ENCODE assay signal across 8 mouse cellular contexts in the genomic region with DNA sequence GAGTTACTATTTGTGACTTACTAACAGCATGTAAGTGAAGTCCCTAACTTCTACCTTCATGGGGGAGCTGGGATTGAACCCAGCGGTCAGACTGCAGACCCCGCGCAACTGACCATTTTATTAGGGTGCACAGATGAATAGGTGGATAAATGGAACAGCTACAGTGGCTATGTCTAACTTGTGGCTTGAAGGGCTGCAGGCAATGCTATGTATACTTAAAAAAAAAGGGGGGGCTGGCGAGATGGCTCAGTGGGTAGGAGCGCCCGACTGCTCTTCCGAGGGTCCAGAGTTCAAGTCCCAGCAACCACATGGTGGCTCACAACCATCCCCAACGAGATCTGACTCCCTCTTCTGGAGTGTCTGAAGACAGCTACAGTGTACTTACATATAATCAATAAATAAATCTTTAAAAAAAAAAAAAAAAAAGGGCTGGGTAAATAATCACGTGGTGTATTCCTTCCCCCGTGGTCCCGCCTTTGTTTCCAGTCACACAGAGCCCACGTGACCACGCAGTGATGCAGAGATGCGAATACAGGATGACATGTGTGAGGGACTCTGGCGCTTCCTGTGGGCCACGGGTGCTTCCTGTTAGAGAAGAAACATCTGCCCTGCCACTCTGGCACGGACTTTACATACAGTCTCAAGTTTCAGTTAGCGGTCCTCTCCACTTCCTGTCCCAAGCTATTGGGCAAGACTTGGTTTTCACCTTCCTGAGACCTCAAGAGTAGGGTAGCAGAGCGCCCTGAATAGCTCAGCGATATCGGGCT.
A peak's percentile ranks its signal among the peaks of the same experiment; 100 is the strongest.
DNase-seq lines count a peak whose midpoint lies in the region; ATAC-seq and TF ChIP-seq lines count a peak whose summit lies in the region.

No protein-coding gene starts in this region.

- peak; percentile 34 for DNase-seq in A20 (ENCODE audit: low read depth, low spot score)
- DNase-seq in adrenal gland, postnatal 25 days = peak; percentile 15
- DNase-seq in left cerebral cortex, adult 2 months (ENCODE audit: extremely low spot score in 1 of 2, low spot score in 2 of 2) = no peak
- DNase-seq in right cerebral cortex, adult 18-20 months = no peak

- H3K27me3 ChIP-seq in intestine, postnatal 0 days (replicated peaks; ENCODE audit: control insufficient read depth, insufficient read depth, low read length) = no peaks in the 10 kb centered on the region
- no peaks in the 10 kb centered on the region for H3K27me3 ChIP-seq in lung, embryonic 16.5 days (ENCODE audit: control insufficient read depth, insufficient read depth, low read depth, low read length)
- H3K27me3 ChIP-seq in stomach, embryonic 15.5 days (replicated peaks) = no peaks in the 10 kb centered on the region
- no peaks in the 10 kb centered on the region for H3K27me3 ChIP-seq in midbrain, embryonic 15.5 days (replicated peaks)

- ATAC-seq in intestine, postnatal 0 days = 0 out of 2 replicates have a peak, but pooled peaks have one; percentile 16
- ATAC-seq in lung, embryonic 16.5 days (ENCODE audit: low read depth) = peak; percentile 87
- 0 out of 2 replicates have a peak, but pooled peaks have one; percentile 40 for ATAC-seq in stomach, embryonic 15.5 days (ENCODE audit: insufficient read depth, low FRiP score, low read depth)
- no peak for ATAC-seq in midbrain, embryonic 15.5 days (replicated peaks)

- H3K4me3 ChIP-seq in intestine, postnatal 0 days (ENCODE audit: low read depth, low read length) = no peak overlapping the region
- H3K4me3 ChIP-seq in lung, embryonic 16.5 days (ENCODE audit: low read length) = no peak overlapping the region
- H3K4me3 ChIP-seq in stomach, embryonic 15.5 days (replicated peaks) = no peak overlapping the region
- no peak overlapping the region for H3K4me3 ChIP-seq in midbrain, embryonic 15.5 days
- H3K4me3 ChIP-seq in left cerebral cortex, adult 2 months = no peak overlapping the region

- H3K36me3 ChIP-seq in intestine, postnatal 0 days (ENCODE audit: control insufficient read depth, insufficient read depth) = no peaks in the 10 kb centered on the region
- H3K36me3 ChIP-seq in lung, embryonic 16.5 days (ENCODE audit: control insufficient read depth, insufficient read depth, low read length) = no peaks in the 10 kb centered on the region
- H3K36me3 ChIP-seq in stomach, embryonic 15.5 days = no peaks in the 10 kb centered on the region
- no peaks in the 10 kb centered on the region for H3K36me3 ChIP-seq in midbrain, embryonic 15.5 days (replicated peaks)

- H3K4me1 ChIP-seq in intestine, postnatal 0 days (replicated peaks; ENCODE audit: control insufficient read depth, insufficient read depth, low read length) = peaks cover 4% of the 10 kb centered on the region; the same call in 1 of the 2 replicates
- H3K4me1 ChIP-seq in lung, embryonic 16.5 days (replicated peaks; ENCODE audit: control insufficient read depth, insufficient read depth, low read length) = peaks cover 23% of the 10 kb centered on the region
- peaks cover 13% of the 10 kb centered on the region for H3K4me1 ChIP-seq in stomach, embryonic 15.5 days
- peaks cover 19% of the 10 kb centered on the region for H3K4me1 ChIP-seq in midbrain, embryonic 15.5 days

- H3K9me3 ChIP-seq in intestine, postnatal 0 days (ENCODE audit: control insufficient read depth) = no peaks in the 10 kb centered on the region
- no peaks in the 10 kb centered on the region for H3K9me3 ChIP-seq in lung, embryonic 16.5 days (ENCODE audit: control insufficient read depth, low read length)
- H3K9me3 ChIP-seq in stomach, embryonic 15.5 days = no peaks in the 10 kb centered on the region
- H3K9me3 ChIP-seq in midbrain, embryonic 15.5 days = no peaks in the 10 kb centered on the region

- no peak overlapping the region for H3K4me2 ChIP-seq in intestine, postnatal 0 days (replicated peaks; ENCODE audit: low read depth)
- no peak overlapping the region for H3K4me2 ChIP-seq in lung, embryonic 16.5 days (ENCODE audit: low read depth, low read length)
- no peak overlapping the region for H3K4me2 ChIP-seq in stomach, embryonic 15.5 days
- no peak overlapping the region for H3K4me2 ChIP-seq in midbrain, embryonic 15.5 days

- H3K9ac ChIP-seq in intestine, postnatal 0 days (ENCODE audit: low read depth, low read length) = no peak overlapping the region
- no peak overlapping the region for H3K9ac ChIP-seq in lung, embryonic 16.5 days (ENCODE audit: low read length)
- no peak overlapping the region for H3K9ac ChIP-seq in stomach, embryonic 15.5 days
- H3K9ac ChIP-seq in midbrain, embryonic 15.5 days = no peak overlapping the region

- no peak for TF ChIP-seq CTCF in intestine, postnatal 0 days (IDR thresholded peaks at IDR 0.05; ENCODE audit: low read depth)
- no peak for TF ChIP-seq CTCF in left cerebral cortex, adult 2 months (IDR thresholded peaks at IDR 0.05)

- WGBS in intestine, postnatal 0 days = 76% methylated on average over 21 of the region's 21 CpGs
- WGBS in lung, embryonic 16.5 days = 71% methylated on average over 21 of the region's 21 CpGs
- 78% methylated on average over 21 of the region's 21 CpGs for WGBS in stomach, embryonic 15.5 days
- 95% methylated on average over 21 of the region's 21 CpGs for WGBS in midbrain, embryonic 15.5 days

- no peak overlapping the region for H3K27ac ChIP-seq in intestine, postnatal 0 days (ENCODE audit: low read depth, low read length)
- peak overlapping the region; percentile 14 for H3K27ac ChIP-seq in lung, embryonic 16.5 days (ENCODE audit: low read length)
- H3K27ac ChIP-seq in stomach, embryonic 15.5 days = no peak overlapping the region; the same call in 1 of the 2 replicates
- H3K27ac ChIP-seq in midbrain, embryonic 15.5 days = no peak overlapping the region
- no peak overlapping the region for H3K27ac ChIP-seq in left cerebral cortex, adult 2 months

- intact Hi-C loops in left cerebral cortex, adult 2 months (cut with DNase I) = no loop called here

Comparison
In these comparisons a context has a peak if more than half of its experiments do, and no peak if none do; other contexts are left out.
1. DNase-seq: peak in A20 (single experiment) and adrenal gland, postnatal 25 days (single experiment); none in left cerebral cortex, adult 2 months (0 of 2) and right cerebral cortex, adult 18-20 months (single experiment).